In genomic region chr2:79966681-79967506, GRCm38 (mm10) we compare ENCODE assay signal across 20 mouse cellular contexts.
DNase-seq lines count a peak whose midpoint lies in the region; ATAC-seq and TF ChIP-seq lines count a peak whose summit lies in the region.
"Had no signal": no experiment of that assay in that cellular context is flagged by ENCODE, and none has a peak within 500 bp of the region (broad histone marks: within the 10 kb centered on the region; RNA-seq: fewer than 3 reads in every experiment).

No protein-coding gene starts in this region.

- H3K36me3 ChIP-seq in liver, postnatal 0 days (replicated peaks; ENCODE audit: insufficient read depth, low read length) = no peaks in the 10 kb centered on the region
- no peaks in the 10 kb centered on the region for H3K36me3 ChIP-seq in liver, embryonic 12.5 days
- no peaks in the 10 kb centered on the region for H3K36me3 ChIP-seq in kidney, embryonic 16.5 days (ENCODE audit: insufficient read depth, low read length)
- H3K36me3 ChIP-seq in hindbrain, postnatal 0 days (ENCODE audit: insufficient read depth, low read length) = no peaks in the 10 kb centered on the region
- H3K36me3 ChIP-seq: embryonic facial prominence, embryonic 12.5 days; forebrain, embryonic 10.5 days; hindbrain, embryonic 13.5 days; liver, embryonic 13.5 days; midbrain, embryonic 10.5 days; stomach, embryonic 15.5 days had no signal

- DNase-seq in heart, adult 11 months = peak; percentile 86
- DNase-seq in heart, postnatal 4 days = no peak
- no peak for DNase-seq in liver, postnatal 0 days
- no peak for DNase-seq in cerebellum, adult 18-20 months
- no peak for DNase-seq in lung, adult 18-20 months
- DNase-seq in hindbrain, postnatal 0 days (ENCODE audit: low spot score) = no peak
- DNase-seq: cerebellum, adult 11-12 months; liver, embryonic 13.5 days; lung, postnatal 10 days; retina, postnatal 1 day; thymus, postnatal 25 days had no signal

- TF ChIP-seq EP300 in liver, postnatal 0 days (IDR thresholded peaks at IDR 0.05; ENCODE audit: low read depth) = no peak

- H3K27me3 ChIP-seq in liver, postnatal 0 days (ENCODE audit: insufficient read depth, low read length) = no peaks in the 10 kb centered on the region
- no peaks in the 10 kb centered on the region for H3K27me3 ChIP-seq in liver, embryonic 12.5 days (replicated peaks)
- H3K27me3 ChIP-seq in kidney, embryonic 16.5 days (ENCODE audit: insufficient read depth, low read length) = no peaks in the 10 kb centered on the region
- H3K27me3 ChIP-seq in hindbrain, postnatal 0 days (ENCODE audit: insufficient read depth, low read length) = no peaks in the 10 kb centered on the region
- H3K27me3 ChIP-seq: embryonic facial prominence, embryonic 12.5 days; hindbrain, embryonic 13.5 days; liver, embryonic 13.5 days; stomach, embryonic 15.5 days had no signal

- H3K4me1 ChIP-seq in liver, postnatal 0 days (ENCODE audit: insufficient read depth) = no peaks in the 10 kb centered on the region
- no peaks in the 10 kb centered on the region for H3K4me1 ChIP-seq in liver, embryonic 12.5 days
- H3K4me1 ChIP-seq in kidney, embryonic 16.5 days (ENCODE audit: insufficient read depth, low read length) = peaks cover 21% of the 10 kb centered on the region
- no peaks in the 10 kb centered on the region for H3K4me1 ChIP-seq in hindbrain, postnatal 0 days (ENCODE audit: insufficient read depth, low read length)
- H3K4me1 ChIP-seq: embryonic facial prominence, embryonic 12.5 days; hindbrain, embryonic 13.5 days; liver, embryonic 13.5 days; midbrain, embryonic 10.5 days had no signal

- no peak overlapping the region for H3K27ac ChIP-seq in liver, postnatal 0 days (ENCODE audit: low read depth)
- H3K27ac ChIP-seq in liver, embryonic 12.5 days = no peak overlapping the region
- peak overlapping the region; percentile 75 for H3K27ac ChIP-seq in kidney, embryonic 16.5 days (ENCODE audit: low read length)
- H3K27ac ChIP-seq in hindbrain, postnatal 0 days = no peak overlapping the region
- H3K27ac ChIP-seq: embryonic facial prominence, embryonic 12.5 days; forebrain, embryonic 10.5 days; hindbrain, embryonic 13.5 days; liver, embryonic 13.5 days; midbrain, embryonic 10.5 days; stomach, embryonic 15.5 days had no signal

- peak; percentile 29 for ATAC-seq in liver, postnatal 0 days
- no peak for ATAC-seq in liver, embryonic 12.5 days
- peak; percentile 78 for ATAC-seq in kidney, embryonic 16.5 days (ENCODE audit: low FRiP score, low TSS enrichment)
- ATAC-seq in hindbrain, postnatal 0 days = no peak
- ATAC-seq: intestine, postnatal 0 days had no signal

- no peak overlapping the region for H3K4me3 ChIP-seq in liver, postnatal 0 days (ENCODE audit: low read depth, low read length)
- no peak overlapping the region for H3K4me3 ChIP-seq in liver, embryonic 12.5 days
- H3K4me3 ChIP-seq in kidney, embryonic 16.5 days (ENCODE audit: low read length) = no peak overlapping the region
- no peak overlapping the region for H3K4me3 ChIP-seq in hindbrain, postnatal 0 days (ENCODE audit: low read length)
- H3K4me3 ChIP-seq: embryonic facial prominence, embryonic 12.5 days; forebrain, embryonic 10.5 days; hindbrain, embryonic 13.5 days; liver, embryonic 13.5 days; midbrain, embryonic 10.5 days; myocyte; stomach, embryonic 15.5 days had no signal

- H3K9me3 ChIP-seq in liver, postnatal 0 days (ENCODE audit: low read length) = no peaks in the 10 kb centered on the region
- no peaks in the 10 kb centered on the region for H3K9me3 ChIP-seq in liver, embryonic 12.5 days (replicated peaks)
- H3K9me3 ChIP-seq in kidney, embryonic 16.5 days (ENCODE audit: low read length) = no peaks in the 10 kb centered on the region
- no peaks in the 10 kb centered on the region for H3K9me3 ChIP-seq in hindbrain, postnatal 0 days (ENCODE audit: low read length)
- H3K9me3 ChIP-seq: embryonic facial prominence, embryonic 12.5 days; forebrain, embryonic 10.5 days; hindbrain, embryonic 13.5 days; liver, embryonic 13.5 days; midbrain, embryonic 10.5 days; stomach, embryonic 15.5 days had no signal

- H3K4me2 ChIP-seq in liver, postnatal 0 days (ENCODE audit: low read depth, low read length) = no peak overlapping the region
- no peak overlapping the region for H3K4me2 ChIP-seq in liver, embryonic 12.5 days
- H3K4me2 ChIP-seq in kidney, embryonic 16.5 days (replicated peaks; ENCODE audit: low read depth, low read length) = no peak overlapping the region
- no peak overlapping the region for H3K4me2 ChIP-seq in hindbrain, postnatal 0 days (ENCODE audit: low read depth, low read length)
- H3K4me2 ChIP-seq: embryonic facial prominence, embryonic 12.5 days; hindbrain, embryonic 13.5 days; liver, embryonic 13.5 days; stomach, embryonic 15.5 days had no signal

- H3K9ac ChIP-seq in liver, postnatal 0 days (replicated peaks) = no peak overlapping the region
- H3K9ac ChIP-seq in liver, embryonic 12.5 days = no peak overlapping the region
- no peak overlapping the region for H3K9ac ChIP-seq in kidney, embryonic 16.5 days (replicated peaks; ENCODE audit: low read length)
- H3K9ac ChIP-seq in hindbrain, postnatal 0 days (replicated peaks; ENCODE audit: low read length) = no peak overlapping the region
- H3K9ac ChIP-seq: embryonic facial prominence, embryonic 12.5 days; hindbrain, embryonic 13.5 days; liver, embryonic 13.5 days; stomach, embryonic 15.5 days had no signal

- WGBS in liver, postnatal 0 days (ENCODE audit: insufficient replicate concordance) = 74% methylated on average over 9 of the region's 9 CpGs
- 69% methylated on average over 9 of the region's 9 CpGs for WGBS in liver, embryonic 12.5 days (ENCODE audit: insufficient replicate concordance)
- 29% methylated on average over 9 of the region's 9 CpGs for WGBS in kidney, embryonic 16.5 days
- 79% methylated on average over 9 of the region's 9 CpGs for WGBS in hindbrain, postnatal 0 days

- no peak for TF ChIP-seq CTCF in liver, postnatal 0 days (IDR thresholded peaks at IDR 0.05; ENCODE audit: low read depth)
- TF ChIP-seq CTCF in hindbrain, postnatal 0 days (IDR thresholded peaks at IDR 0.05; ENCODE audit: low read depth) = no peak

Comparison
In these comparisons a context has a peak if more than half of its experiments do, and no peak if none do; other contexts are left out.
1. ATAC-seq: peak in liver, postnatal 0 days (single experiment) and kidney, embryonic 16.5 days (single experiment); none in liver, embryonic 12.5 days (single experiment) and hindbrain, postnatal 0 days (single experiment).